In genomic region chr10:60218591-60219499, GRCm38 (mm10) we compare ENCODE assay signal across 8 mouse cellular contexts. TPM values are rescaled to one million over a fixed set of nuclear protein-coding genes. Genes with fewer than 3 reads are reported as not detected.
DNase-seq lines count a peak whose midpoint lies in the region; ATAC-seq lines count a peak whose summit lies in the region.

Chst3 (minus strand) TSS chr10:60219260.

- peak within 1 kb of the TSS; percentile 66 for H3K4me3 ChIP-seq in heart, embryonic 11.5 days (ENCODE audit: low read depth, low read length)
- peak within 1 kb of the TSS; percentile 70 for H3K4me3 ChIP-seq in kidney, embryonic 14.5 days (ENCODE audit: low read length)

- H3K9me3 ChIP-seq in heart, embryonic 11.5 days (replicated peaks; ENCODE audit: control insufficient read depth, low read length), result no peaks in the 10 kb centered on the region
- H3K9me3 ChIP-seq in kidney, embryonic 14.5 days (ENCODE audit: control insufficient read depth, low read length), result no peaks in the 10 kb centered on the region

- peaks cover 4% of the 10 kb centered on the region; the same call in 1 of the 2 replicates for H3K4me1 ChIP-seq in heart, embryonic 11.5 days (ENCODE audit: control insufficient read depth, insufficient read depth, low read length)
- no peaks in the 10 kb centered on the region for H3K4me1 ChIP-seq in kidney, embryonic 14.5 days (ENCODE audit: control insufficient read depth, insufficient read depth, low read length)

- H3K4me2 ChIP-seq in heart, embryonic 11.5 days, result peak within 1 kb of the TSS; percentile 92
- peak within 1 kb of the TSS; percentile 91 for H3K4me2 ChIP-seq in kidney, embryonic 14.5 days (replicated peaks; ENCODE audit: low read depth, low read length)

- no peak for ATAC-seq in cerebellum, adult (ENCODE audit: insufficient number of reproducible peaks, low FRiP score, low TSS enrichment)
- ATAC-seq in heart, embryonic 11.5 days (replicated peaks; ENCODE audit: insufficient number of reproducible peaks, low FRiP score, low TSS enrichment), result peak; percentile 29
- ATAC-seq in kidney, embryonic 14.5 days (ENCODE audit: low FRiP score, low TSS enrichment), result peak; percentile 73

- peaks cover 60% of the 10 kb centered on the region for H3K27me3 ChIP-seq in heart, embryonic 11.5 days (ENCODE audit: control insufficient read depth, insufficient read depth, low read length)
- H3K27me3 ChIP-seq in kidney, embryonic 14.5 days (ENCODE audit: control insufficient read depth, insufficient read depth, low read length), result peaks cover 7% of the 10 kb centered on the region; the same call in 1 of the 2 replicates

- peak within 1 kb of the TSS; percentile 63 for H3K9ac ChIP-seq in heart, embryonic 11.5 days (ENCODE audit: low read depth, low read length)
- peak within 1 kb of the TSS; percentile 81 for H3K9ac ChIP-seq in kidney, embryonic 14.5 days (ENCODE audit: low read depth, low read length)

- DNase-seq in cerebellum, postnatal 14 days, result peak; percentile 25 to 40
- DNase-seq in embryo, embryonic 11.5 days (ENCODE audit: low read depth, low spot score), result peak; percentile 36
- DNase-seq in lung, postnatal 10 days, result peak; percentile 81
- peak; percentile 45 for DNase-seq in ovary, postnatal 10 days (ENCODE audit: low spot score)
- DNase-seq in urinary bladder, postnatal 4 days (ENCODE audit: low spot score in 2 of 2), result peak; percentile 68 to 73

- under 1% methylated on average over 62 of the region's 83 CpGs for WGBS in heart, embryonic 11.5 days (ENCODE audit: insufficient replicate concordance)
- WGBS in kidney, embryonic 14.5 days, result under 1% methylated on average over 79 of the region's 83 CpGs

- no peaks in the 10 kb centered on the region for H3K36me3 ChIP-seq in heart, embryonic 11.5 days (ENCODE audit: control insufficient read depth, insufficient read depth, low read length)
- no peaks in the 10 kb centered on the region for H3K36me3 ChIP-seq in kidney, embryonic 14.5 days (ENCODE audit: control insufficient read depth, insufficient read depth, low read length)

- H3K27ac ChIP-seq in heart, embryonic 11.5 days (ENCODE audit: low read depth, low read length), result no peak within 1 kb of the TSS; the same call in 1 of the 2 replicates
- H3K27ac ChIP-seq in kidney, embryonic 14.5 days (ENCODE audit: low read depth, low read length), result peak within 1 kb of the TSS; percentile 71

RNA-seq across cellular contexts. Expression of gene Chst3, which starts in this region (rescaled TPM):
- polyA plus RNA-seq in heart, embryonic 11.5 days (2014; fragmentation: Nextera tagmentation; extraction: Ambion mirVana), result 0.57 and 0.73 TPM in 2 replicates
- polyA plus RNA-seq in kidney, embryonic 14.5 days (2014; fragmentation: Nextera tagmentation; extraction: Ambion mirVana), result 1.0 and 1.1 TPM in 2 replicates

Comparison
In these comparisons a context has a peak if more than half of its experiments do, and no peak if none do; other contexts are left out.
1. Peak in ATAC-seq, H3K4me3 ChIP-seq, H3K9ac ChIP-seq and H3K4me2 ChIP-seq in heart, embryonic 11.5 days; RNA of the gene not detected or under 1 TPM.